Mouse (Mus musculus): Measurements from ENCODE around the gene St3gal3. TPM values are rescaled to one million over a fixed set of nuclear protein-coding genes. Genes with fewer than 3 reads are reported as not detected.

Gene St3gal3
- polyA plus RNA-seq, 1 experiment from 2014 or later: 5.2 TPM

DNA sequence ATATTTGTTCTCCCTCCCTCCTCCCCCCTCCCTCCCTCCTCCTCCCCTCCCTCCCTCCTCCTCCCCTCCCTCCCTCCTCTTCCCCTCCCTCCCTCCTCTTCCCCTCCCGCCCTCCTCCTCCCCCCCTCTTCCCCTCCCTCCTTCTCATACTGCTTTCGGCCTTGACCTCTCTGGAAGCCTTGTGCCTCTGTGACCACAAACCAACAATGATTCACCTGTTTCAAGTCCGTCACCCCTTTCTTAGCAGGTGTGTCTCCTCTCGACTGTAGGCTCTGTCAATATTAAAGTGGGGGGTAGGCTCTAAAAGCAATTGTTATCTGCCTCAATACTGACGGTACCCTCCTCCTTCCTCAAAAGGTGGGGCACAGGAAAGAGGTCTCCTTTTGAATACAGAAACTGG is 153.2 kb downstream of the St3gal3 start:
- 76% methylated on average over 4 of the region's 5 CpGs for WGBS (ENCODE audit: insufficient replicate concordance)

DNA sequence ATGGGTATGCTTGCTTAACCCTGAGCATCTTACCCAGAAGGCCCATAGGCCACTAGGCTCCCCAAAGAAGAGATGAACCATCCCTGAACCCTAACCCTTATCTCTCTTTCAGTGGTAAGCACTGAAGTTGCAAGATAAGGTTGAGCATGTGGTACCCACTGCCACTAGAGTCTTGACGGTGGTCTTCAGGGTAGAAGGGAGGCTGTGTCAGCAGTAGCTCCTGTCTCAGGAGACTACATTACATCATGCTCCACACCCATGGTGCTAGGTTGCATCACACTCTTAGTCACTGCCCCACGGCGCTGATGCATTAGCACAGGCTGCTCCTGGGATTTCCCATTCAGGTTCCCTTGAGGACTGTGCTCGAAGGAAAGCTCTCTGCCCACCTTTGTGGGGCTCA is 154.6 kb downstream of the St3gal3 start:
- H3K27me3 ChIP-seq (ENCODE audit: control insufficient read depth, insufficient read depth, low read length): no peaks in the 10 kb centered on the region
- no peak overlapping the region for H3K9ac ChIP-seq (ENCODE audit: low read depth, low read length)
- 73% methylated on average over 4 of the region's 4 CpGs for WGBS (ENCODE audit: insufficient replicate concordance)
- no peak for ATAC-seq (replicated peaks; ENCODE audit: insufficient number of reproducible peaks, low FRiP score, low TSS enrichment)
- peaks cover 34% of the 10 kb centered on the region for H3K4me1 ChIP-seq (ENCODE audit: control insufficient read depth, insufficient read depth, low read length)
- H3K4me2 ChIP-seq: no peak overlapping the region
- H3K9me3 ChIP-seq (replicated peaks; ENCODE audit: control insufficient read depth, low read length): no peaks in the 10 kb centered on the region
- H3K4me3 ChIP-seq (ENCODE audit: low read depth, low read length): no peak overlapping the region
- H3K27ac ChIP-seq (ENCODE audit: low read depth, low read length): no peak overlapping the region
- no peaks in the 10 kb centered on the region for H3K36me3 ChIP-seq (ENCODE audit: control insufficient read depth, insufficient read depth, low read length)

More for the DNA sequence above, 153.2 kb downstream of the St3gal3 start:
- peaks cover 39% of the 10 kb centered on the region for H3K4me1 ChIP-seq (ENCODE audit: control insufficient read depth, insufficient read depth, low read length)
- H3K27me3 ChIP-seq (ENCODE audit: control insufficient read depth, insufficient read depth, low read length): no peaks in the 10 kb centered on the region
- H3K4me2 ChIP-seq: no peak overlapping the region
- H3K9ac ChIP-seq (ENCODE audit: low read depth, low read length): no peak overlapping the region
- no peak overlapping the region for H3K27ac ChIP-seq (ENCODE audit: low read depth, low read length)
- no peaks in the 10 kb centered on the region for H3K36me3 ChIP-seq (ENCODE audit: control insufficient read depth, insufficient read depth, low read length)
- H3K4me3 ChIP-seq (ENCODE audit: low read depth, low read length): no peak overlapping the region
- no peaks in the 10 kb centered on the region for H3K9me3 ChIP-seq (replicated peaks; ENCODE audit: control insufficient read depth, low read length)
- ATAC-seq (replicated peaks; ENCODE audit: insufficient number of reproducible peaks, low FRiP score, low TSS enrichment): no peak

- no peaks in the 10 kb centered on the region for H3K9me3 ChIP-seq (replicated peaks; ENCODE audit: control insufficient read depth, low read length)
- H3K27me3 ChIP-seq (ENCODE audit: control insufficient read depth, insufficient read depth, low read length): no peaks in the 10 kb centered on the region
- no peaks in the 10 kb centered on the region for H3K36me3 ChIP-seq (ENCODE audit: control insufficient read depth, insufficient read depth, low read length)
- no peak overlapping the region for H3K4me3 ChIP-seq (ENCODE audit: low read depth, low read length)
- peaks cover 28% of the 10 kb centered on the region for H3K4me1 ChIP-seq (ENCODE audit: control insufficient read depth, insufficient read depth, low read length)
- WGBS (ENCODE audit: insufficient replicate concordance): 86% methylated on average over 4 of the region's 4 CpGs
- no peak overlapping the region for H3K9ac ChIP-seq (ENCODE audit: low read depth, low read length)
- H3K27ac ChIP-seq (ENCODE audit: low read depth, low read length): no peak overlapping the region
- no peak overlapping the region for H3K4me2 ChIP-seq
- ATAC-seq (replicated peaks; ENCODE audit: insufficient number of reproducible peaks, low FRiP score, low TSS enrichment): no peak
Measured at GRCm38 (mm10) chr4:117979181-117979580, 155.5 kb downstream of the St3gal3 start.

DNA sequence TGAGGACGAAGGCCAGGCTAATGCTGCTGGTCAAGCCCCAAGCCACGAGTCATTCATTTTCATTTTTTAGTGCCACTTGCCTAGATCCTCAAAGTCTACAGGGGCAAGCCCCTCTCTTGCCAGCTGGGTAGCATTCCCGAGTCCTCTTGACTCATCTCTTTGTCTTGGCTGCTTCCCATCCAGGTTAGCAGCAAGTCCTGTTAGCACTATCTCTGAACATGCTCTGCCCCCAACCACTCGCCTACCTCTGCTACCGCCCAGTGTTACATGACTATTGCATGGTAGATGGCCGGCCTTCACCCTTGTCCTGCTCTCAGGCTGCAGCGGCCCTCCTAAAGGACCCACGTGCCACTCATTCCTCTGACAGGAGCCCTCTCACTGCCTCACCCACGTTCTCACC is 156.4 kb downstream of the St3gal3 start:
- H3K9ac ChIP-seq (ENCODE audit: low read depth, low read length): no peak overlapping the region

DNA sequence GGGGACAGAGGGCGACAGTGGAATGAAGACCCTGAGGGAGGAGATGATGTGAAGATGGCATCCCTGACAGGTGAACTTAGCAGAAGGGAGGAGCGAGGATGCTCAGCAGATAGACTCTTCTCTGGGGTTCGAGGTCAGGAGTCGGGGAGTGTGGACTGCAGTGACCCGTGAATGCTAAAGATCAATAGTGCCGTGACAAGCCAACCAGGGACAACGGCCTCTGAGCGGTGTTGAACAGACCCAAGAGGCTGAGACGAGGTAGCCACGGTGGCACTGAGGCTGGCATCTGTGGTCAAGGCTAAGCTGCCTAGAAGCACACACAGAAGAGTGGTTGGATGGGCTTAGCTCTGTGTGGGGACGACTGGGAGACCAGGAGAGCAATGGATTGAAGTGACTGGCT is 156.9 kb downstream of the St3gal3 start:
- ATAC-seq (replicated peaks; ENCODE audit: insufficient number of reproducible peaks, low FRiP score, low TSS enrichment): no peak
- no peaks in the 10 kb centered on the region for H3K27me3 ChIP-seq (ENCODE audit: control insufficient read depth, insufficient read depth, low read length)
- H3K9ac ChIP-seq (ENCODE audit: low read depth, low read length): no peak overlapping the region
- peak overlapping the region; percentile 17; the same call in 1 of the 2 replicates for H3K4me2 ChIP-seq
- no peaks in the 10 kb centered on the region for H3K9me3 ChIP-seq (replicated peaks; ENCODE audit: control insufficient read depth, low read length)
- peak overlapping the region; percentile 16; the same call in 1 of the 2 replicates for H3K27ac ChIP-seq (ENCODE audit: low read depth, low read length)
- WGBS (ENCODE audit: insufficient replicate concordance): 79% methylated on average over 11 of the region's 11 CpGs
- H3K4me3 ChIP-seq (ENCODE audit: low read depth, low read length): no peak overlapping the region
- peaks cover 26% of the 10 kb centered on the region for H3K4me1 ChIP-seq (ENCODE audit: control insufficient read depth, insufficient read depth, low read length)
- H3K36me3 ChIP-seq (ENCODE audit: control insufficient read depth, insufficient read depth, low read length): no peaks in the 10 kb centered on the region

More for the DNA sequence above, 156.4 kb downstream of the St3gal3 start:
- H3K36me3 ChIP-seq (ENCODE audit: control insufficient read depth, insufficient read depth, low read length): no peaks in the 10 kb centered on the region
- no peak for ATAC-seq (replicated peaks; ENCODE audit: insufficient number of reproducible peaks, low FRiP score, low TSS enrichment)
- H3K4me1 ChIP-seq (ENCODE audit: control insufficient read depth, insufficient read depth, low read length): peaks cover 28% of the 10 kb centered on the region
- H3K9me3 ChIP-seq (replicated peaks; ENCODE audit: control insufficient read depth, low read length): no peaks in the 10 kb centered on the region
- WGBS (ENCODE audit: insufficient replicate concordance): 86% methylated on average over 9 of the region's 9 CpGs
- H3K27ac ChIP-seq (ENCODE audit: low read depth, low read length): no peak overlapping the region
- no peak overlapping the region for H3K4me2 ChIP-seq
- no peak overlapping the region for H3K4me3 ChIP-seq (ENCODE audit: low read depth, low read length)
- no peaks in the 10 kb centered on the region for H3K27me3 ChIP-seq (ENCODE audit: control insufficient read depth, insufficient read depth, low read length)

GRCm38 (mm10) chr4:117977371-117977770 is 157.3 kb downstream of the St3gal3 start:
- no peaks in the 10 kb centered on the region for H3K9me3 ChIP-seq (replicated peaks; ENCODE audit: control insufficient read depth, low read length)
- H3K36me3 ChIP-seq (ENCODE audit: control insufficient read depth, insufficient read depth, low read length): no peaks in the 10 kb centered on the region
- peaks cover 22% of the 10 kb centered on the region for H3K4me1 ChIP-seq (ENCODE audit: control insufficient read depth, insufficient read depth, low read length)
- H3K27me3 ChIP-seq (ENCODE audit: control insufficient read depth, insufficient read depth, low read length): no peaks in the 10 kb centered on the region
- peak overlapping the region; percentile 38; the same call in 1 of the 2 replicates for H3K27ac ChIP-seq (ENCODE audit: low read depth, low read length)
- H3K4me2 ChIP-seq: peak overlapping the region; percentile 17
- H3K9ac ChIP-seq (ENCODE audit: low read depth, low read length): no peak overlapping the region
- WGBS (ENCODE audit: insufficient replicate concordance): 43% methylated on average over 9 of the region's 9 CpGs
- ATAC-seq (replicated peaks; ENCODE audit: insufficient number of reproducible peaks, low FRiP score, low TSS enrichment): no peak
- no peak overlapping the region for H3K4me3 ChIP-seq (ENCODE audit: low read depth, low read length)

DNA sequence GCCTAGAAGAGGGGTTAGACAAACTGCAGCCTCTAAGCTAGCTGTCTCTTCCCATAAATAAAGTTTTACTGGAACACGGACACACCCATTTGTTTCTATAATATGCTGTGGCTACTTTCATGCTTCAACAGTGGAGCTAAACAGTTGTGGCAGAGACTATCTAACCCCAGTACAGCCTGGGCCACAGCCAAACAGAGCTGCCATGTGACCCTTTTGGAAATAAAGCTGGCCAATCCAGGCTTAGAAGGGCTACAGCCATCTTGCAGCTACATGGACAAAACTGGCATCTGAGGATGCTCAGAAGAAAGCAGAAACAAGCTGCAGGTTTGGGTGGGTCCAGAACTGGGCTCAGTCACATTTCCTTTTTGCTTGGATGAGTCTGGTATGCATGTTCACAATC is 158.9 kb downstream of the St3gal3 start:
- Histone ChIP-seq H3K9me3 (replicated peaks; ENCODE audit: control insufficient read depth, low read length) (no peaks in the 10 kb centered on the region), H3K36me3 (ENCODE audit: control insufficient read depth, insufficient read depth, low read length) (no peaks in the 10 kb centered on the region), H3K9ac (ENCODE audit: low read depth, low read length) (no peak overlapping the region), H3K27me3 (ENCODE audit: control insufficient read depth, insufficient read depth, low read length) (no peaks in the 10 kb centered on the region), H3K4me1 (ENCODE audit: control insufficient read depth, insufficient read depth, low read length) (peaks cover 20% of the 10 kb centered on the region), H3K27ac (ENCODE audit: low read depth, low read length) (no peak overlapping the region), H3K4me3 (ENCODE audit: low read depth, low read length) (no peak overlapping the region), H3K4me2 (no peak overlapping the region)
- ATAC-seq (replicated peaks; ENCODE audit: insufficient number of reproducible peaks, low FRiP score, low TSS enrichment): no peak
- 81% methylated on average over 1 of the region's 1 CpGs for WGBS (ENCODE audit: insufficient replicate concordance)

- H3K9ac ChIP-seq (ENCODE audit: low read depth, low read length): no peak overlapping the region
- H3K36me3 ChIP-seq (ENCODE audit: control insufficient read depth, insufficient read depth, low read length): no peaks in the 10 kb centered on the region
- no peak for ATAC-seq (replicated peaks; ENCODE audit: insufficient number of reproducible peaks, low FRiP score, low TSS enrichment)
- no peaks in the 10 kb centered on the region for H3K27me3 ChIP-seq (ENCODE audit: control insufficient read depth, insufficient read depth, low read length)
- 78% methylated on average over 5 of the region's 5 CpGs for WGBS (ENCODE audit: insufficient replicate concordance)
- H3K27ac ChIP-seq (ENCODE audit: low read depth, low read length): no peak overlapping the region
- H3K4me1 ChIP-seq (ENCODE audit: control insufficient read depth, insufficient read depth, low read length): peaks cover 20% of the 10 kb centered on the region
- H3K4me3 ChIP-seq (ENCODE audit: low read depth, low read length): no peak overlapping the region
- no peak overlapping the region for H3K4me2 ChIP-seq
- no peaks in the 10 kb centered on the region for H3K9me3 ChIP-seq (replicated peaks; ENCODE audit: control insufficient read depth, low read length)
Measured at GRCm38 (mm10) chr4:117974719-117975118, 160.0 kb downstream of the St3gal3 start.

GRCm38 (mm10) chr4:117972999-117973398 is 161.7 kb downstream of the St3gal3 start:
- Histone ChIP-seq H3K27ac (ENCODE audit: low read depth, low read length) (no peak overlapping the region), H3K9me3 (replicated peaks; ENCODE audit: control insufficient read depth, low read length) (no peaks in the 10 kb centered on the region), H3K27me3 (ENCODE audit: control insufficient read depth, insufficient read depth, low read length) (no peaks in the 10 kb centered on the region), H3K9ac (ENCODE audit: low read depth, low read length) (0 out of 2 replicates have a peak overlapping the region, but pooled peaks have one; percentile 16), H3K4me2 (no peak overlapping the region), H3K4me1 (ENCODE audit: control insufficient read depth, insufficient read depth, low read length) (peaks cover 17% of the 10 kb centered on the region), H3K4me3 (ENCODE audit: low read depth, low read length) (no peak overlapping the region), H3K36me3 (ENCODE audit: control insufficient read depth, insufficient read depth, low read length) (no peaks in the 10 kb centered on the region)
- WGBS (ENCODE audit: insufficient replicate concordance): 40% methylated on average over 10 of the region's 10 CpGs
- no peak for ATAC-seq (replicated peaks; ENCODE audit: insufficient number of reproducible peaks, low FRiP score, low TSS enrichment)

All from heart, embryonic 11.5 days (tissue).